Mouse (Mus musculus) embryonic facial prominence, embryonic 11.5 days (tissue): ENCODE measurements around the gene Defb18. TPM values are rescaled to one million over a fixed set of nuclear protein-coding genes. Genes with fewer than 3 reads are reported as not detected.
"Not testable (repeated sequence)": the region's sequence is repeated elsewhere in the genome, so short reads cannot be mapped to it uniquely, and the experiment has no call there.

ENCODE experiments used
- ATAC-seq: fragments of 200-750 bp; cut with Nextera tagmentation; replicated peaks from 2 replicates; pipeline ENCODE4 v1.8.0; 2017; ENCODE audit warnings: low read depth; ENCODE audit not compliant: insufficient number of reproducible peaks, low FRiP score, low TSS enrichment
- DNase-seq: peaks from one replicate; pipeline ENCODE4 v3.0.0-alpha.2; 2015; ENCODE audit warnings: low spot score
- H3K27ac ChIP-seq: fragments of 300-500 bp; sonication (generic); replicated peaks from 2 replicates; pipeline ENCODE4 v1.5.1; 2014; ENCODE audit warnings: mild to moderate bottlenecking, low read depth, low read length, control low read depth
- H3K27me3 ChIP-seq: fragments of 300-500 bp; sonication (generic); 2 replicates; pipeline ENCODE4 v1.6.1; 2014; ENCODE audit warnings: mild to moderate bottlenecking, low read length, moderate library complexity, mixed read lengths; ENCODE audit not compliant: control insufficient read depth, insufficient read depth
- H3K36me3 ChIP-seq: fragments of 300-500 bp; sonication (generic); replicated peaks from 2 replicates; pipeline ENCODE4 v1.6.1; 2014; ENCODE audit warnings: low read depth, mild to moderate bottlenecking, low read length, moderate library complexity, mixed read lengths; ENCODE audit not compliant: control insufficient read depth, insufficient read depth
- H3K4me1 ChIP-seq: fragments of 300-500 bp; sonication (generic); 2 replicates; pipeline ENCODE4 v1.6.1; 2014; ENCODE audit warnings: low read length, mixed read lengths; ENCODE audit not compliant: control insufficient read depth, insufficient read depth
- H3K4me2 ChIP-seq: fragments of 300-500 bp; sonication (generic); 2 replicates; pipeline ENCODE4 v1.6.1; 2014; ENCODE audit warnings: low read depth, mild to moderate bottlenecking, control low read depth, low read length, moderate library complexity
- H3K4me3 ChIP-seq: fragments of 300-500 bp; sonication (generic); 2 replicates; pipeline ENCODE4 v1.5.1; 2014; ENCODE audit warnings: low read depth, low read length, control low read depth
- H3K9ac ChIP-seq: fragments of 300-500 bp; sonication (generic); replicated peaks from 2 replicates; pipeline ENCODE4 v1.6.1; 2014; ENCODE audit warnings: mild to moderate bottlenecking, control low read depth, low read length
- H3K9me3 ChIP-seq: fragments of 300-500 bp; sonication (generic); replicated peaks from 2 replicates; pipeline ENCODE4 v1.6.1; 2016; ENCODE audit warnings: mild to moderate bottlenecking, low read length, inconsistent platforms, mixed read lengths; ENCODE audit not compliant: control insufficient read depth
- WGBS: fragments of 180-500 bp; shearing (Covaris S2); extraction: QIAGEN DNeasy Blood & Tissue Kit; methylation state at CpG from one replicate; pipeline ENCODE4 v1.1.7; 2014; 5-methylcytosine and 5-hydroxymethylcytosine counted together
- polyA plus RNA-seq: library from polyadenylated mRNA; unstranded; fragments of >200 nt; fragmentation: Nextera tagmentation; extraction: Ambion mirVana; gene quantifications from 2 replicates; pipeline ENCODE4 v1.2.1, GENCODE M21; 2014

Defb18 gene
- polyA plus RNA-seq = not detected in 2 replicates

- H3K9me3 ChIP-seq = no peaks in the 10 kb centered on the region
- no peaks in the 10 kb centered on the region for H3K27me3 ChIP-seq
- H3K4me3 ChIP-seq = no peak within 1 kb of the TSS
- H3K9ac ChIP-seq = no peak within 1 kb of the TSS
- DNase-seq (no peak), ATAC-seq (no peak)
- 86% methylated on average over 1 of the region's 1 CpGs for WGBS
- H3K36me3 ChIP-seq = no peaks in the 10 kb centered on the region
- no peaks in the 10 kb centered on the region for H3K4me1 ChIP-seq
- no peak within 1 kb of the TSS for H3K4me2 ChIP-seq
- no peak within 1 kb of the TSS for H3K27ac ChIP-seq
These were observed at the start of gene Defb18 for GRCm38 (mm10) chr1:18237343-18237742. TSS of gene Defb18 (minus strand) at chr1:18237443.

- no peak overlapping the region for H3K27ac ChIP-seq
- no peaks in the 10 kb centered on the region for H3K4me1 ChIP-seq
- no peaks in the 10 kb centered on the region for H3K9me3 ChIP-seq
- H3K9ac ChIP-seq = no peak overlapping the region
- no peaks in the 10 kb centered on the region for H3K27me3 ChIP-seq
- H3K36me3 ChIP-seq = no peaks in the 10 kb centered on the region
- no peak for DNase-seq
- H3K4me2 ChIP-seq = no peak overlapping the region
- 94% methylated on average over 4 of the region's 4 CpGs for WGBS
- no peak for ATAC-seq
- no peak overlapping the region for H3K4me3 ChIP-seq
These were observed 33.9 kb upstream of the Defb18 start for GRCm38 (mm10) chr1:18271095-18271494.

GRCm38 (mm10) chr1:18268845-18269244 is 31.6 kb upstream of the Defb18 start:
- Histone ChIP-seq H3K9ac (no peak overlapping the region), H3K4me2 (no peak overlapping the region), H3K27me3 (no peaks in the 10 kb centered on the region), H3K9me3 (no peaks in the 10 kb centered on the region), H3K4me3 (no peak overlapping the region), H3K36me3 (no peaks in the 10 kb centered on the region), H3K27ac (no peak overlapping the region), H3K4me1 (no peaks in the 10 kb centered on the region)
- DNase-seq (no peak), ATAC-seq (no peak)
- 65% methylated on average over 5 of the region's 5 CpGs for WGBS

GRCm38 (mm10) chr1:18265038-18265437 is 27.8 kb upstream of the Defb18 start, which contains the start of gene Defb41:
TSS of gene Defb41 (minus strand) at chr1:18265138.
- Histone ChIP-seq H3K9me3 (no peaks in the 10 kb centered on the region), H3K4me2 (no peak within 1 kb of the TSS), H3K27ac (no peak within 1 kb of the TSS), H3K4me3 (no peak within 1 kb of the TSS), H3K27me3 (no peaks in the 10 kb centered on the region), H3K9ac (no peak within 1 kb of the TSS), H3K36me3 (no peaks in the 10 kb centered on the region), H3K4me1 (no peaks in the 10 kb centered on the region)
- ATAC-seq = no peak
- no peak for DNase-seq

GRCm38 (mm10) chr1:18245801-18246580 is 8.7 kb upstream of the Defb18 start:
- 82% methylated on average over 9 of the region's 9 CpGs for WGBS
- H3K27me3 ChIP-seq, DNase-seq, H3K27ac ChIP-seq, H3K9me3 ChIP-seq, H3K9ac ChIP-seq, H3K36me3 ChIP-seq, H3K4me1 ChIP-seq, ATAC-seq, H3K4me2 ChIP-seq, H3K4me3 ChIP-seq: not testable (repeated sequence)

GRCm38 (mm10) chr1:18223385-18223945 is 13.8 kb downstream of the Defb18 start:
- Histone ChIP-seq H3K4me1 (no peaks in the 10 kb centered on the region), H3K36me3 (no peaks in the 10 kb centered on the region), H3K9ac (no peak overlapping the region), H3K27me3 (no peaks in the 10 kb centered on the region), H3K4me3 (no peak overlapping the region), H3K4me2 (no peak overlapping the region), H3K9me3 (no peaks in the 10 kb centered on the region), H3K27ac (no peak overlapping the region)
- WGBS = 34% methylated on average over 3 of the region's 3 CpGs
- peak; percentile 50 for DNase-seq
- no peak for ATAC-seq

GRCm38 (mm10) chr1:18191719-18192118 is 45.5 kb downstream of the Defb18 start:
- H3K27me3 ChIP-seq = no peaks in the 10 kb centered on the region
- H3K4me1 ChIP-seq = no peaks in the 10 kb centered on the region
- DNase-seq (no peak), ATAC-seq (no peak)
- no peak overlapping the region for H3K4me2 ChIP-seq
- H3K36me3 ChIP-seq = no peaks in the 10 kb centered on the region
- no peak overlapping the region for H3K9ac ChIP-seq
- no peak overlapping the region for H3K4me3 ChIP-seq
- WGBS = 53% methylated on average over 4 of the region's 4 CpGs
- no peak overlapping the region for H3K27ac ChIP-seq
- H3K9me3 ChIP-seq = no peaks in the 10 kb centered on the region
